Mouse (Mus musculus) bone marrow macrophage, adult 2 months (primary cell): ENCODE measurements around the gene Evi5.

Experiments
- CTCF ChIP-seq: IDR thresholded peaks from 2 replicates; pipeline ENCODE4 v1.5.1; 2012; ENCODE audit warnings: low read depth, mild to moderate bottlenecking, low read length, moderate library complexity
- POLR2A ChIP-seq: IDR thresholded peaks from 2 replicates; pipeline ENCODE4 v1.6.1; 2012; ENCODE audit warnings: mild to moderate bottlenecking, low read depth, low read length, borderline replicate concordance

GRCm38 (mm10) chr5:107889994-107890888, 15.3 kb upstream of the Evi5 start:
- TF ChIP-seq POLR2A (no peak), CTCF (no peak)
